Mouse (Mus musculus) cerebral cortex, adult 2 months (tissue): ENCODE results near the gene Serbp1.

Experiments used
- WGBS: fragments of 180-500 bp; shearing (Covaris S2); methylation state at CpG from one replicate; pipeline ENCODE4 v1.1.7; 2018; 5-methylcytosine and 5-hydroxymethylcytosine counted together

Serbp1 gene

DNA sequence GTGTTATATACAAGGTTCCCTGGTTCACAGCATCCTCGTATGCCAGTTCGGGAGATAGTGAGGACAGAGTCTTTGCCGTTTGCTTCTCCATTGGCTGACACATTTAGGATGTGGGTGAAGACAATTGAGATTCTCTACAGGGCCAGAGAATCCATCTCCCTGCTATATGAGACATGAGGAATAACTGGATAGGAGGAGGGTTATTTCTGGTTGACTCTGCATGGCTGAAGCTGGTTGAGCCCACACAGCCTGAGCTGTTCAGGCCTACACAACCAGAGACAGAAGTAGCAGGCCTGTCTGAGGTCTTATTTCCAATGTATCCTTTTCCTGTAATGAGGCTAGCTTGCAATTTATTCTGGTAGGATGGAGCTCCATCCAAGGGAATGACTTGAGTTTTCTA lies 3.3 kb downstream of the Serbp1 start:
- WGBS: 59% methylated on average over 3 of the region's 3 CpGs

- 93% methylated on average over 7 of the region's 7 CpGs for WGBS
Measured at GRCm38 (mm10) chr6:67243765-67244420, 5.9 kb downstream of the Serbp1 start.

- 90% methylated on average over 5 of the region's 5 CpGs for WGBS
Measured at GRCm38 (mm10) chr6:67244451-67244850, 6.5 kb downstream of the Serbp1 start.

GRCm38 (mm10) chr6:67251095-67251494 lies 13.1 kb downstream of the Serbp1 start:
- WGBS: 95% methylated on average over 4 of the region's 4 CpGs

DNA sequence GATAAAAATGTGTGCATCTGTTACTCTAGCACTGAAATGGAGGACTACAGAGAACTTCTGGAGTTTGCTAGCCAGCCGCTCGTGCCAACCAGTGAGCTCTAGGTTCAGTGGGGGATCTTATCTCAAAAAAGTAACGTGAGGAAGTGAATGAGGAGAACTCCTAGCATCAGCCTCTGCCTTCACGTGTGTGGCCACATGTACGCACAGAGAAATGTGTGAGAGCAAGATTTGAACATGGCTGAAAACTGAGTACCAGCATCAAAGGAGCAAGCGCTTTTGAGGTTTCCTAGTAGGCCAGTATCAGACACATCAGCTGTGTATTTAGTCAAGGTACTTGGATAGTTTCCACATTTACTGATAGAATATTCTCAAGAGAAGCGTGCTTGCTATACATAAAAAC lies 27.0 kb downstream of the Serbp1 start:
- WGBS: 91% methylated on average over 7 of the region's 7 CpGs

DNA sequence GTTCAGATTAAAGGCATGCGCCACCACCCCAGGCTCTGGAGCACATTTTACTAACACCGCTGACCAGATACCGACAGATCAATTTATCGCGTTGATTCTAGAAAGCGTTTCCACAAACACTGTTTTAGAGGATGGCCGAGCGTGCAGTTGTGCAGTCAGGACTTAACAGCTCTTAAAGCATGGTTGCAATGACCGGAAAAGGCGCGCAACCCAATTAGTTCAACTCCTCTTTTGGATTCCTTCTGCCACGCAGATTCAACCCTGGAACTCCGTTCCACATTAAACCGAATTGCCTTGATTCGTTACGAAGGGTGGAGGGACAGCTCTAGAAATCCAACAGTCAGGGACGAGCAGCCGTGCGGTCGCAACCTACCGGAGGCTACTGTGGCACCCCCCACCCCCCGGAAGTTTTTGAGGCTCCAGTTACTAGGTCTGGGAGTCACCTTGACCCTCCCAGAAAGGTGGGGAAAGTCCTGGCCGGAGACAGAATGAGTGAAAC lies 28.2 kb downstream of the Serbp1 start:
- under 1% methylated on average over 23 of the region's 23 CpGs for WGBS

- WGBS: under 1% methylated on average over 68 of the region's 68 CpGs
Measured at GRCm38 (mm10) chr6:67266664-67267407, 28.9 kb downstream of the Serbp1 start.

GRCm38 (mm10) chr6:67267408-67268244 lies 29.6 kb downstream of the Serbp1 start:
- WGBS: under 1% methylated on average over 63 of the region's 65 CpGs

DNA sequence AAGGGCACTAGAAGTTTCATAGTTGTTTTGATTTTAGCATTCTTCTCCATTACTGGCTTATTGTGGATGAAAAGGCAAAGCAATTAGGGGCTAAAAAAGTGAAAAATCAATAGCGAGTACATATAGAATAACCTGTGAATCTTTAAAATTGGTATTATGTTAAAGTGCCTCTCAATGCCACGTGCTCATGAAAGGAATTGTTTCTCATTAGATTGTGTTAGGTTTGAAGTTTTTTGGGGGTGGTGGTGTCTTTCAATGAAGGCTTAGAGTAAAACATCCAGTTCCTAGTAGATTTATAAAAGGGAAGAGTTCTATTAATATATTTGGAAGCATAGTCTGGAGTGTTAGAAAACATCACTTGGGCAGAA lies 30.3 kb downstream of the Serbp1 start:
- 0% methylated on average over 2 of the region's 2 CpGs for WGBS

DNA sequence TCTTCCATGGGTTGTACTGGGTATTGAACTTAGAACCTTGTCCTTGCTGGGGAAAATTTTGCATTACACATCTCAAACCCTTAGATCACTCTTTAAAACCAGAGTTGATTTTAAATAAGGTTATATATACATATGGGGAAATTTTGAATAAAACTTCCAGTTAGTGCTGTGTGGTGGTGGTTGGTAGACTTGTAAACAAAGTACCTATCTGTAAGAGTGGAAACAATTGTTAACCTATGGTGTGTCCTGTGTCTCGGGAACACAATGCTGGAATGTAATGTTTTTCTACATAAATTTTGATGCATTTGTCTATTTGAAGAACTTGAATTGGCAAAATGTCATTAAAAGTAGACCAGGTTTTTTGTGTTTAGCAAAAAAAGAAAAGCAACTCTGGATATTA lies 31.0 kb downstream of the Serbp1 start:
- WGBS: 32% methylated on average over 1 of the region's 1 CpGs

GRCm38 (mm10) chr6:67269459-67269858 lies 31.5 kb downstream of the Serbp1 start:
- WGBS: 31% methylated on average over 2 of the region's 2 CpGs

GRCm38 (mm10) chr6:67277944-67278343 lies 40.0 kb downstream of the Serbp1 start:
- WGBS: 61% methylated on average over 5 of the region's 5 CpGs

GRCm38 (mm10) chr6:67281614-67282197 lies 43.7 kb downstream of the Serbp1 start:
- 70% methylated on average over 9 of the region's 9 CpGs for WGBS

DNA sequence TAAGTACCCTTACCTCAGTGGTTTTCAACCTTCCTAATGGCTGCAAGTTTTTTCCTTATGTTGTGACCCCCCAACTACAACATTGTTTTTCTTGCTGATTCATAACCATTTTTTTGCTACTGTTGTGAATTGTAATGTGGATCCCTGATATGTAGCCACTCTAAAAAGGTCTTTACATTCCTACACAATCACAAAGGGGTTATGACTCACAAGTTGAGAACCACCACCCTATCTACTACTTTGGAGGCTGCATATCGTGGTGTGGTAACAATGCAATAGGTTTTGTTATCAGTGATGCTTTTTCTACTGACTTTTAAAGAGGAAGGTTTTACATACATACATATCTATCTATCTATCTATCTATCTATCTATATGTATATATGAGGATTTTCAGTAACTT lies 44.9 kb downstream of the Serbp1 start:
- WGBS: 76% methylated on average over 1 of the region's 1 CpGs

DNA sequence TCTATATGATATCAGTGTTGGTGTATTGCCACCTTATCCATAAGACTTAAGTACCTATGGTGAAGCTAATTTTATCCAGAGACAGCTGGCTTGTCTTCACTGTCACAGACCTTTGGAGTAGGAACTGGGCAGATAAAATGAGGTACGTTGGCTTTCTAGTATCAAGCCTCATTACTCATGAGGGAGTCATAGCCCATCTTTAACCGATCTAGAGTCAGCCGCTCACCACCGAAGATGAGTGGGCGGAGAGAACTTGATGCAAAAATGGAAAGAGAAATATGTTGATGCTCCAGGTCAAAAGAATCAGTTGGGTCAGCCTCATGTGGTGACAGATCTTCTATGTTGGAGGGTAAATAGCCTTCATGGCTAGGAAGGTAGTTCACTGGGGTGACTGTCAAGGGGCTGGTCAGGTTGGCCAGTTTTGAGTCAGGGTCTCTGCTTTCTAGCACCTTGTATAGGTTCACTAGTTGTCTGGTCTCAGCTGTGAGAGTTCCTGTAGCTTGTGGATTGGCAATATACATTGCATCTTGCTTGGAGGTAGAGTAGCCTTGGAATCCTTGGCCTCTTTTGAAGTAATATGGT lies 54.2 kb downstream of the Serbp1 start:
- 63% methylated on average over 5 of the region's 5 CpGs for WGBS

GRCm38 (mm10) chr6:67296126-67296525 lies 58.1 kb downstream of the Serbp1 start:
- 70% methylated on average over 5 of the region's 5 CpGs for WGBS

DNA sequence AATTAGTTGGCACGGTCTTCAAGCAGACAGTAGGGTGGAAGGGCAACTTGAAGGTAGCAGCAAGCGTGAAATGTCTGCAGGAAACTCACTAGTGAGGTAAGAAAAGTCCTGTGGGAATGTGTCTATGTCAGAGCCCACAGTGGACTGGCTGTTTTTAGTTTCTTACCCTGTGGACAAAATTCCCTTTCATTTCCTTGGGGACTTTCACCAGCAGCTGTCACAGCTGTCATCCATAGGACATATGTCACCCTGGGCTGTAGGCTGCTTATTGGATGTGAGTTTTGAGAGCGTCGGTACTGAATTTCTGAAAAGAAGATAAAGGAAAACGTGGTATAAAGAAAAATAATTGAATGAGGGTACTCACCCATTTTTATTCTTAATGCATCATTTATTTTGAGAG lies 60.8 kb downstream of the Serbp1 start:
- 82% methylated on average over 5 of the region's 5 CpGs for WGBS

DNA sequence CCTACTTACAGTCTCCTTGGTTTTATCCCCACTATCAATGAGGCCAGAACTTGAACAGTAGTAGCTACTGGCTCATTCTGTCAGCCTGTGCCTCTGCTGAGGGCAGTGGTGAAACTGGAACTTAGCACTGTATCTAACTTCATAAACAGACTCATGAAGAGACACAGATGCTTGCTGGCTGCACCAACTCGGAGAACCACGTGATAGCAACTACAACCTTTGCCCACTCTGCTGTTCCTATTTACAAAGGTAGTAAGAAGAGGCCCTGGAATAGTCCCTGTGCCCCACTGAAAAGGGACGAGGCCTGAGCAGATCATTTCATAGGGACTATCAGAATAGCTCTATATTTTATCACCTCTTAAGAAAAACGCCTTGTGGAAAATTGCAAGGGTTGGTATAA lies 62.3 kb downstream of the Serbp1 start:
- 34% methylated on average over 4 of the region's 4 CpGs for WGBS

GRCm38 (mm10) chr6:67300710-67301163 lies 62.8 kb downstream of the Serbp1 start:
- WGBS: 16% methylated on average over 6 of the region's 6 CpGs

- WGBS: 75% methylated on average over 3 of the region's 3 CpGs
Measured at GRCm38 (mm10) chr6:67301230-67301629, 63.3 kb downstream of the Serbp1 start.

DNA sequence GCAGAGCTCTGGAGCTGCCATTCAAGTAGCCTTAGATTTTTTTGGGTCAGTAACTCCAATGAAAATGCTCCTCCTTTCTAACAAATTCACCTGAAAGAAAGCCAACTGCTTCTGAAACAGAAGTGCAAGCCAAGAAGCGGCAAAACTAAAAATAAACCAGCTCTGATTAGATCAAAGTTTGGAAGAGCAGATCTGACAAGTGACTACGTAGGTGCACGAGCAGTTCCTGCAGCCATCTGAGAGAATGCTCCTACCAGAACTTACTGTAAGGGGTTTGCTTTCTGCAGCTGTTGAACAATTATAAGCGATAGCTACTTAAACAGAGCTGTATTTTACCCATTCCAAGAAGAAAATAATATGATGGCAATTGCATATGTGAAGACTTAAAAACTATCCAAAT lies 64.5 kb downstream of the Serbp1 start:
- WGBS: 42% methylated on average over 4 of the region's 4 CpGs

DNA sequence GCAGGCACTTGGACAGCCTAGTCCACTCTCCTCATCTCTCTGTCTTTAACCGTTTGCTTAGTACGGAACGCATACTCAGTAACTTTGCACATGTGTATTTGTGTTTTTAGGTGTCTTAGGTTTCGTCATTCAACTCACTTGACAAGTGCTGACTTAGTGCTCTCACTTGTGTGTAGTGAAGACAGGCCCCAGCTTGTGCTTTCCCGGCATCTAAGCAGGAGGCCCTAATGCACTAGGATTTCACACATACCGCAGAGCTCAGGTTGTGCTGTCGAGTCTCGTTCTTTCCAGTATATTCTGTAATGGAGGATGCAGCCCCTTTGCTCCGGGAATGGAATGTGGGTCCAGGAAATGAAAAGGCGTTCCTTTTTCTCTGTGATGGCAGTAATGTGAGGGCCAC lies 65.2 kb downstream of the Serbp1 start:
- WGBS: 88% methylated on average over 10 of the region's 10 CpGs
